Mouse (Mus musculus): Measurements from ENCODE around the gene Pde11a. TPM values are rescaled to one million over a fixed set of nuclear protein-coding genes. Genes with fewer than 3 reads are reported as not detected.
"Not testable (repeated sequence)": the region's sequence is repeated elsewhere in the genome, so short reads cannot be mapped to it uniquely, and the experiment has no call there.

The Pde11a gene
- polyA plus RNA-seq, 1 experiment from 2014 or later: 0.24 TPM

DNA sequence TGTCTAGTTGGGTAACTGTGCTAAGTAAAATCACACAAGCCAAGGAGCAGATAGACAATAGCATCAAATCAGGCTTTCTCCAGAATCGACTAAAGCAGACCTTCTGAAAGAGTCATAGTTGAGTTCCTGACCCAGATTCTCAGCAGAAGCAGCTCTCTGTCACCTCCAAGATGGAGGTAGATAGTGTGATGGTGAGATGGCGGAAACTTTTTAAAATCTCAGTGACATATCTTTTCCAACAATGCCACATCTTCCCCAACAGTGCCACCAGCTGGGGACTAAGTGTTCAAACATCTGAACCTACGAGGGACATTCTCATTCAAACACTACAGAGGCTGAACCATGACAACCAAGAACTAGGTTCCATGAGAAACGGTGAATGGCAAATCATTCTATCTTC lies 355.9 kb downstream of the Pde11a start:
- Histone ChIP-seq H3K27ac (no peak overlapping the region), H3K4me2 (replicated peaks) (no peak overlapping the region), H3K9me3 (no peaks in the 10 kb centered on the region), H3K4me1 (peaks cover 4% of the 10 kb centered on the region; the same call in 1 of the 2 replicates), H3K9ac (no peak overlapping the region), H3K4me3 (no peak overlapping the region), H3K27me3 (no peaks in the 10 kb centered on the region), H3K36me3 (no peaks in the 10 kb centered on the region)
- WGBS: 94% methylated on average over 4 of the region's 4 CpGs
- no peak for ATAC-seq (ENCODE audit: insufficient number of reproducible peaks, insufficient read depth, low FRiP score, low TSS enrichment)

DNA sequence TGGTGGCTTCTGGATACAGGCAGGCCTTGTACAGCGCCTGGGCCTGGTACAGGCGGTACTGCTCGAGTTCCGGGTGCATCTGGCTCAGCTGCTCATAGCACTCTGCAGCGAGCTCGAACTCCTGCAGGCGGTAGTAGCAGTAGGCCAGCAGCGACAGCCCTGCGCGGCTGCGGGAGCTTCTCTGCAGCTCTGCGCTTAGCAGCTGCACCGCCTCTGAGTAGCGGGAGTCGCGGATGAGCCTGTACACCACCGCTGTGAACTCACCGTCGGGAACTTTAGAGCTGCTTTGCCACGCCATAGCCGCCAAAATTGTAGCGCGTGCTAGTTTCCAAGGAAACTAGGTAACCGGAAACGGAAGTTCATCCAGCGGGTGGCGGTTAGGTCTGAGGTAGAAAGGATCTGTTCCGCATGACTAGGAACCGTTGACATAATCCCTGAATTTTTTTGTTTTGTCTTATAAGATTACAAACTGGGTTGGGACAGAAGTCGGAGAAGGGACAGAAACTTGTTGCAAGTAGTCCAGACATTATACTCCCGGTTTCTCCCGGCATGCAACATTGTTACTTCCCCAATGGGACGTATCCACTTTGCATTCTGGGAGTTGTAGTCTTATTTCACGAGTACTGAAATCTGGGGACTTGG lies 357.0 kb downstream of the Pde11a start, which contains the start of gene Ttc30a1:
Gene Ttc30a1, minus strand, starts transcription at position 528 of the 642 bp plus-strand sequence.
- peak within 1 kb of the TSS; percentile 43 for H3K4me3 ChIP-seq
- peak within 1 kb of the TSS; percentile 69 for H3K4me2 ChIP-seq (replicated peaks)
- ATAC-seq (ENCODE audit: insufficient number of reproducible peaks, insufficient read depth, low FRiP score, low TSS enrichment): peak; percentile 67; the same call in 1 of the 2 replicates
- H3K9me3 ChIP-seq, H3K27me3 ChIP-seq, H3K4me1 ChIP-seq, H3K27ac ChIP-seq, H3K36me3 ChIP-seq: not testable (repeated sequence)
- 3% methylated on average over 32 of the region's 34 CpGs for WGBS
- peak within 1 kb of the TSS; percentile 53; the same call in 1 of the 2 replicates for H3K9ac ChIP-seq

DNA sequence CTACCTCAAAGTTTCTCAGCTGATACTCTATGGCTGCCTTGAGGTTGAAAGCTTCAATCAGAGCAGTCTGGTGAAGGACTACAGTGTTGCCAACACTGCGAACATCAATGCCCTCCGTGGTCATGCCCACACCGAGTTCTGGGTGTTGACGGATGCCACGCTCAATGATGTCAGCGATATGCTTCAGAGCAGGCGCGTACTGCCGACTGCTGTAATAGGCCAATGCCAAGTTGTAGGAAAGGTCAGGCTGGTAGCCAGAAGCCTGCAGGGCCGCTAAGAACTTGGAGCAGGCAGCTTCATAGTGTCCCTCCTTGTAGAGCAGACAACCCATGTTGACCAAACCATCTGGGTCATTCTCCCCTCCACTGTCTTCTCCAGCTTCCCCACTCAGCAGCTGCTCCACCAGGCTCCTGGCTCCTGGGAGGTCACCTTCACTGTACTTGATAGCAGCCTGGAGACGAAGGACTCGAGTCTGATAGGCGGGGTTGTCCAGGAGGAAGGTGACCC lies 357.6 kb downstream of the Pde11a start:
- H3K27me3 ChIP-seq, H3K9me3 ChIP-seq, H3K4me1 ChIP-seq, H3K27ac ChIP-seq, H3K36me3 ChIP-seq, H3K9ac ChIP-seq: not testable (repeated sequence)
- peak overlapping the region; percentile 43 for H3K4me3 ChIP-seq
- 95% methylated on average over 13 of the region's 13 CpGs for WGBS
- ATAC-seq (ENCODE audit: insufficient number of reproducible peaks, insufficient read depth, low FRiP score, low TSS enrichment): 0 out of 2 replicates have a peak, but pooled peaks have one; percentile 26
- H3K4me2 ChIP-seq (replicated peaks): peak overlapping the region; percentile 69

DNA sequence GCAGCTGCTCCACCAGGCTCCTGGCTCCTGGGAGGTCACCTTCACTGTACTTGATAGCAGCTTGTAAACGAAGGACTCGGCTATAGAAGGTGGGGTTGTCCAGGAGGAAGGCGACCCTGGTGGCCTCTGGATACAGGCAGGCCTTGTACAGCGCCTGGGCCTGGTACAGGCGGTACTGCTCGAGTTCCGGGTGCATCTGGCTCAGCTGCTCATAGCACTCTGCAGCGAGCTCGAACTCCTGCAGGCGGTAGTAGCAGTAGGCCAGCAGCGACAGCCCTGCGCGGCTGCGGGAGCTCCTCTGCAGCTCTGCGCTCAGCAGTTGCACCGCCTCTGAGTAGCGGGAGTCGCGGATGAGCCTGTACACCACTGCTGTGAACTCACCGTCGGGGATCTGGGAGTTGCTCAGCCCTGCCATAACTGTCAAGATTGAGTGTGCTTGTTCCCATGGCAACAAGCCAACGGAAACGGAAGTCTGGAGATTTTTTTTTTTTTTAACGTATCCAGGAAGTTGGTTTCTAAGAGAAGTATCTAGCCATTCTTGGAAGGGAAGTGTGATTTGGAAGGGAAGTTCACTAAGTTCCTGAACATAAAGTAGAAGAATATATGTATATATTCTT lies 360.7 kb downstream of the Pde11a start, which contains the start of gene Ttc30a2:
Gene Ttc30a2, minus strand, starts transcription at position 419 of the 617 bp plus-strand sequence.
- 27% methylated on average over 24 of the region's 24 CpGs for WGBS
- not testable (repeated sequence) for H3K9me3 ChIP-seq; H3K9ac ChIP-seq; ATAC-seq (ENCODE audit: insufficient number of reproducible peaks, insufficient read depth, low FRiP score, low TSS enrichment); H3K27ac ChIP-seq; H3K27me3 ChIP-seq; H3K36me3 ChIP-seq; H3K4me1 ChIP-seq; H3K4me2 ChIP-seq (replicated peaks); H3K4me3 ChIP-seq

DNA sequence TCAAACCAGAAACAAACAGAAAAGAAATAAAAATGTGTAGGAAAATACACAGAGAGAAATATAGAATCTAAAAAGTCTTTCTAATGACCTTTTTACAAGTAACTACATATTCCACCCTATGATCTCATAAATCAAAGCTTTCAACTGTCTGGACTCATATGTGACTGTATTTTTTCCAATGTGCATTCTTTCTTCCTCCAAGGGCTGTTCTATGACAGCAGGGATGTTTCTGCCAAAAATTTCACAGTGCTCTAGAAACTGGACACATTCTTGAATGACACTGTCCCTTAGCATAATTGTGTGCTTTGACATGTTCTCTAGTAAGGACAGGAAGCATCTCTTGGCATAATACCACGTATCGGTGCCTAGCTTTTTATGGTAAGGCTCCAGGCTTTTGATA lies 362.5 kb downstream of the Pde11a start:
- H3K36me3 ChIP-seq; H3K4me2 ChIP-seq (replicated peaks); H3K4me3 ChIP-seq; ATAC-seq (ENCODE audit: insufficient number of reproducible peaks, insufficient read depth, low FRiP score, low TSS enrichment); H3K27me3 ChIP-seq; H3K4me1 ChIP-seq; H3K9ac ChIP-seq; H3K9me3 ChIP-seq; H3K27ac ChIP-seq: not testable (repeated sequence)
- 85% methylated on average over 2 of the region's 2 CpGs for WGBS

DNA sequence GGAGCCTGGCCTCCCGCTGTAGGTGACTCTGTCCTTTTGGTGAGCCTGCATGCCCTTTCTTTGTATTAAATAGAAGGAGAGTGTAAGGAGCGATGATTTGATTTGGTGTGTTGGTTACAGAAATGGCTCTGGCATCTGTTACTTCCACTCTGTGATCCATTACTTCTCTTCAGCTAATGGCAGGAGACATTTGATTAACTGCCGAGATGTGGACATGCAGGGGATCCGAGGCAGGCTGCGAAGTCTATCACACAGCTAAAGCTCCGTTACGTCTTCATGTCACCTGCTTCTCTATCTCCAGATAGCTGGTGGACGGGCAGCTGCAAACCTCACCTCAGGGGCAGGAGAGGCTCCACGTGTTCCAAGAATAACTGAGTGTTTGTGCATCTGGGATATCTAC lies 364.4 kb downstream of the Pde11a start:
- no peak overlapping the region for H3K9ac ChIP-seq
- no peak for ATAC-seq (ENCODE audit: insufficient number of reproducible peaks, insufficient read depth, low FRiP score, low TSS enrichment)
- no peaks in the 10 kb centered on the region for H3K9me3 ChIP-seq
- WGBS: 65% methylated on average over 9 of the region's 9 CpGs
- no peak overlapping the region for H3K4me3 ChIP-seq
- no peaks in the 10 kb centered on the region for H3K27me3 ChIP-seq
- no peaks in the 10 kb centered on the region for H3K4me1 ChIP-seq
- H3K27ac ChIP-seq: no peak overlapping the region
- H3K4me2 ChIP-seq (replicated peaks): no peak overlapping the region
- H3K36me3 ChIP-seq: no peaks in the 10 kb centered on the region

DNA sequence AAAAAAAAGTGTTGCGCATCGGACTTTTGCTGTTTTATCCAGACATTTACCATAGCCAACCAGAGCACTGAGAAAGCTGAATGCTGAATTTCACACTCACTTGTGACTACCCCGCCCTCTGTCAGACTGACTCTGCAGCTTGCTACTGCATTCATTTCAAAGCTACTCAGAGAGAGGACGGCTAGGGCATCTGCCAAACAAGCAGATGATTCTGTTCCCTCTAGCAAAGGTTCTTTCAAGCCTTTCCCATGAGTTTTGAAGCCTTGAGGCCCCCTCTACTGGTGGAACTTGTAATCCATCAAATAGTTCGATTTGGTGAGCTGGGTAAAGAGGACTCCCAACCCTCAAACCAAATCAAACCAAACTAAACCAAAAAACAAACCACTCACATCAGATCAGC lies 373.6 kb downstream of the Pde11a start:
- ATAC-seq (ENCODE audit: insufficient number of reproducible peaks, insufficient read depth, low FRiP score, low TSS enrichment): no peak
- no peaks in the 10 kb centered on the region for H3K9me3 ChIP-seq
- peak overlapping the region; percentile 42 for H3K4me2 ChIP-seq (replicated peaks)
- H3K27ac ChIP-seq: no peak overlapping the region
- no peak overlapping the region for H3K9ac ChIP-seq
- WGBS: 25% methylated on average over 5 of the region's 5 CpGs
- no peaks in the 10 kb centered on the region for H3K27me3 ChIP-seq
- H3K4me3 ChIP-seq: no peak overlapping the region
- peaks cover 9% of the 10 kb centered on the region for H3K4me1 ChIP-seq
- no peaks in the 10 kb centered on the region for H3K36me3 ChIP-seq

DNA sequence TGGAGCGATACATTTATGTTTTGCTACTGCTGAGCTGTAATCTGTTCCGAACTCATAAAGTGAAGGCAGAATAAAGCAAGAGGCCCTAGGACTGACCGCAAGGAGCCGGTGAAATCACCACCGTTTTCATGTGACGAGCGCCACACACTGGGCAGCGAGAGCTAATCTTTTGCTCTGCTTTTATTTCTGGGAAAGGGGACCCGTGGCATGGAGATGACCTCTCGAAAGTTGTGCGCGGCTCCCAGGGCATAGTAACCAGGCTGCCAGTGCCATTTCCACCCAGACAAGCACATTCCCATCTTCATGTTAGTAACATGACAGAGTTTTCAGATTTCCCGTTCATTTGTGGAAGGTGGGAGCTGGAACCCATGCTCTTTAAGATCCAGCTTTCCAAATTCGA lies 374.1 kb downstream of the Pde11a start:
- H3K36me3 ChIP-seq: no peaks in the 10 kb centered on the region
- H3K4me3 ChIP-seq: no peak overlapping the region
- H3K4me1 ChIP-seq: peaks cover 12% of the 10 kb centered on the region
- H3K27ac ChIP-seq: no peak overlapping the region
- H3K9me3 ChIP-seq: no peaks in the 10 kb centered on the region
- no peak for ATAC-seq (ENCODE audit: insufficient number of reproducible peaks, insufficient read depth, low FRiP score, low TSS enrichment)
- peak overlapping the region; percentile 42 for H3K4me2 ChIP-seq (replicated peaks)
- no peaks in the 10 kb centered on the region for H3K27me3 ChIP-seq
- H3K9ac ChIP-seq: no peak overlapping the region
- 18% methylated on average over 14 of the region's 14 CpGs for WGBS

DNA sequence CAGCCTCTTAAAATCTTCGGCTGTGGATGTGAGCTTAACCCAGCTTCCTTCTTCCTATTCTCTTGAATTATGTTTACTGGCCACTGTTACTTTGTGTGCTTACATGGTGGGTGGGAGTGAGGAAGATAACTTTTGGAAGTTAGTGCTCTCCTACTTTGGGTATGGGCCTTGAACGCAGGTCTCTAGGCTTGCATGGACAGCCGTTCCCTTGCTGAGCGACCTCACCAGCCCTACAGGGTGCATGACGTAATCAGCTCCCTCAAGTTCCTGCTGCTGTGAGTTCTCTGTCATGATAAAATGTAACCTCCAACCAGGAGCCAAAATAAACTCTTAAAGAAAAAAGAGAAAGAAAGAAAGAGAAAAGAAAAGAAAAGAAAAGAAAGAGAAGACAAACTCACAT lies 374.5 kb downstream of the Pde11a start:
- WGBS: 63% methylated on average over 5 of the region's 5 CpGs
- no peak overlapping the region for H3K27ac ChIP-seq
- peak overlapping the region; percentile 42 for H3K4me2 ChIP-seq (replicated peaks)
- no peak overlapping the region for H3K9ac ChIP-seq
- H3K4me3 ChIP-seq: no peak overlapping the region
- H3K9me3 ChIP-seq: no peaks in the 10 kb centered on the region
- ATAC-seq (ENCODE audit: insufficient number of reproducible peaks, insufficient read depth, low FRiP score, low TSS enrichment): no peak
- peaks cover 16% of the 10 kb centered on the region for H3K4me1 ChIP-seq
- no peaks in the 10 kb centered on the region for H3K27me3 ChIP-seq
- H3K36me3 ChIP-seq: no peaks in the 10 kb centered on the region

DNA sequence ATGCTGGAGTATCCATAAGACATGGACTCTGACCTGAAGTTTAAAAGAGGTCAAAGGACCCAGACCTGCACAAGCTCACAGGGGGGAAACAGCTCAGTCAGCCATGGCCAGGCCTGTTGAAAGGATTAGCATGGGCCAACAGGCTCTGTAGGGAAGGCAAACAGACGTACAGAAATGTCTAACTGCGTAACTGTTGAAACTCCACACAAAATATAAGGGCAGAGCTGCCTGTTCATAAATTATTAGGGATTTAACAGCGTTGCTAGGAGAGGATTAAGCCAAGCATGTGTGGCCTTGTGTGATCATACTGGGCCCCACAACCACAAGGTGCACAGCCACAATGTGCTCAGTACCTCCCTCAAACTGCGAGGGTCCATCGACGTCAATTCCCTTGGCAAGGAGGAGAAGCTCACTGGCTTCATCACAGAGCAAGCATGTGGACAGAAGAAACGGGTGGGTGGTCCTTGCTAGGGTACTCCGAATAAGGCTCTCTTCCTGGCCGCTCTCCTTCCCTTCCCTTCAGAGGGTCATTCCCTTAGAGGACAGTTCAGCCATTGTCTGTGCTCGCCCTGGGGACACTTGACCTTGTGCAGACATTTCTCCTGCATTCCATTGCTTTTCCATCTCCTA lies 375.2 kb downstream of the Pde11a start:
- 56% methylated on average over 10 of the region's 10 CpGs for WGBS
- ATAC-seq (ENCODE audit: insufficient number of reproducible peaks, insufficient read depth, low FRiP score, low TSS enrichment): no peak

DNA sequence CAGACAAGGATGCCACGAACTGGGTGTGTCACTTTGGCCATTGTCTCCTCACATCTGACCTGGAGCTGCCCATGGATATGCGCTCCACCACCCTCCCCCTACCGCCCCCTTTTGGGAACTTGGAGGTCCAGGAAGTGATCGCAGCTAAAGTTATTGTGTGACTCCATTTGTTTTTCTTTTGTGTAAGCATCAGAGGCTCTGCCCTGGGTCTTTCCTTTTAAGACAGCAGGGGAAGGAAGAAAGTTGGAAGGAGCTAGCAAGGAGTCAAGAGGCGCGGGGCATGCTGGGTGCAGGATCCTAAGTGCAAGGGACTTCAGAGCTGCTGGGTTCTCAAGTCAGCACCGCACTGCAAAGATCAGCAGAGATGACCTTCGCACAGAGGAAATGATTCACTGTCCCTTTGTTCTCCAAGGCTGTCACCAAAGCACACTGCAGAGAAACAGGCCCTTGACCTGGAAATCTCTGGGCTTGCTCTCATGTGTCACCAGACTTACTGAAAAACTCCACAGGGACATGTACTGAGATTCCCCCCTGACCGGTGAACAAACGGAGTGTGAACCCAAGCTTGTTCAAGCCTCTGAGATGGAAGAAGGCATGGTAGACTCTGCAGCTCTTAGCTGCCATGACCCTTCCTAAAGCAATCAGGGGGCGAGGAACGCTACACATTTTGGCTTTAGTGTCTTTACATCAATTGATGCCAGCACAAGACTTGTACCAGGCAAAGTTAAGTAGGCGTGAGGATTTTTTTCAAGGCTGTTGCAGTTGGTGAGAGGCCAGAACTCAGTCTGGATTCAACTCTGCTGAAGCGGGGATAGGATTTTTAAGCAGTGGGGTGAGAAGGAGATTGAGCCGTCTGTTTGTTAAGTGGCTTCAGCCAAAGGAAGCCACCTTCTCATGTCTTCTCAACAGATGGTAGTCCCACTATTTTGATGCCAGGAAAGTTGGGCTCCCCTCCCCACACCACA lies 377.9 kb downstream of the Pde11a start:
- WGBS: 54% methylated on average over 15 of the region's 15 CpGs
- Histone ChIP-seq H3K27ac (peak overlapping the region; percentile 74), H3K9me3 (no peaks in the 10 kb centered on the region), H3K4me2 (replicated peaks) (peak overlapping the region; percentile 36), H3K4me1 (peaks cover 16% of the 10 kb centered on the region), H3K9ac (no peak overlapping the region), H3K36me3 (no peaks in the 10 kb centered on the region), H3K4me3 (no peak overlapping the region), H3K27me3 (no peaks in the 10 kb centered on the region)
- no peak for ATAC-seq (ENCODE audit: insufficient number of reproducible peaks, insufficient read depth, low FRiP score, low TSS enrichment)

More for the DNA sequence above, 375.2 kb downstream of the Pde11a start:
- Histone ChIP-seq H3K9ac (no peak overlapping the region), H3K4me2 (replicated peaks) (no peak overlapping the region), H3K9me3 (no peaks in the 10 kb centered on the region), H3K4me3 (no peak overlapping the region), H3K27ac (no peak overlapping the region), H3K36me3 (no peaks in the 10 kb centered on the region), H3K27me3 (no peaks in the 10 kb centered on the region), H3K4me1 (peaks cover 16% of the 10 kb centered on the region)
